Mouse (Mus musculus) left cerebral cortex, adult 2 months (tissue): ENCODE data around the gene Nckap1l. TPM values are rescaled to one million over a fixed set of nuclear protein-coding genes. Genes with fewer than 3 reads are reported as not detected.

Experiments
- DNase-seq, 2 experiments: peaks; one replicate each; pipeline ENCODE4 v3.0.0; 2021 to 2022; ENCODE audit warnings: low spot score in 2 of 2, mixed read lengths in 1 of 2; ENCODE audit errors: extremely low spot score in 1 of 2
- H3K27ac ChIP-seq: fragments of 200-600 bp; 2 replicates; pipeline ENCODE4 v1.8.1; 2022
- H3K4me3 ChIP-seq: fragments of 200-600 bp; 2 replicates; pipeline ENCODE4 v1.8.1; 2022
- CTCF ChIP-seq: fragments of 200-600 bp; IDR thresholded peaks from 2 replicates; pipeline ENCODE4 v1.8.1; 2022; ENCODE audit warnings: antibody characterized with exemption, mild to moderate bottlenecking, moderate library complexity
- intact Hi-C: fragments of 180-260 bp; cut with DNase I; formaldehyde crosslinking; loops from one replicate; pipeline ENCODE4 v1.15.1; 2025
- total RNA-seq, 2 experiments: library from RNA; stranded (reverse); gene quantifications; 2 replicates each; pipeline ENCODE4 v1.2.3; 2021

Nckap1l gene
- total RNA-seq, 2 experiments from 2014 or later: 8.3 to 9.2 TPM

DNA sequence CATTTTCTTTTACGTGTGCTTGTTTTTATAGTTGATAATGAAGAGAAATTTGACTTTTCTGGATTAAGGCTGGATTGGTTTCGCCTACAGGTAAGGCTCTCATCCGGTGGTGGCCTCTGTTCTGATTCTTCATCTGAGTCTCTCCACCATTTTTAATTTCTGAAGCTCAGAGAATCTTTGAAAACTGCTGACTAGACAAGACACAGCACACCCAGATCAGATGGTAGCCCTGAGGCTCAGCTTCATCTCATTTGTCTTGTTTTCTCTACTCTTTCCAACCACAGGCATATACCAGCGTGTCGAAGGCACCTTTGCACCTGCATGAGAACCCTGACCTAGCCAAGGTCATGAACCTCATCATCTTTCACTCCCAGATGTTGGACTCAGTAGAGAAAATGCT, 20.2 kb downstream of the Nckap1l start:
- no peak overlapping the region for H3K27ac ChIP-seq
- no peak overlapping the region for H3K4me3 ChIP-seq
- DNase-seq: no peak
- intact Hi-C loops: no loop called here
- TF ChIP-seq CTCF: no peak

DNA sequence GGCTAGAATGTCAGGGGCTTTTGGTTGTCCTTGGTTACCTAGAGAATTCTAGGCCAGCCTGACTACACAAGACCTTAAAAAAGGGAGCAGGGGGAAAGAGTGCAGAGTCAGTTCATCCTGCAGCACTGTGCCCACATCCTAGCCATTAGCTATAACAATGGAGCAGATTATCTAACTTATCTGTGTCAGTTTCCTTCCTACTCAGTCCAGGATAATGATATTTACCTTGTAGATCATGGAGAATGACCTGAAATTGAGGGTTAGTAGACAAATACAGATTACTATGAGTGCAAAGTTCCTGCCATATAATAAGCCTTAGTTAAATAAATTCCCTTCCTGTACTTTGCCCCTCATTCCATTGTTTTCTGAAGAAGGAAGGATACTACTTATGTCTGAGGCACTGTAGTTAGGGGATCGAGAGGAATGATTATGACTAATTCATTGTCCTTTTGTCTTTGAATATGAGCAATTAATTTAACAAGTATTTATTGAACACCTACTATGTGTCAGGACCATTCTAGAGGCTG, 25.5 kb downstream of the Nckap1l start:
- intact Hi-C loops: no loop called here
- DNase-seq: no peak
- H3K4me3 ChIP-seq: no peak overlapping the region
- TF ChIP-seq CTCF: no peak
- H3K27ac ChIP-seq: no peak overlapping the region

DNA sequence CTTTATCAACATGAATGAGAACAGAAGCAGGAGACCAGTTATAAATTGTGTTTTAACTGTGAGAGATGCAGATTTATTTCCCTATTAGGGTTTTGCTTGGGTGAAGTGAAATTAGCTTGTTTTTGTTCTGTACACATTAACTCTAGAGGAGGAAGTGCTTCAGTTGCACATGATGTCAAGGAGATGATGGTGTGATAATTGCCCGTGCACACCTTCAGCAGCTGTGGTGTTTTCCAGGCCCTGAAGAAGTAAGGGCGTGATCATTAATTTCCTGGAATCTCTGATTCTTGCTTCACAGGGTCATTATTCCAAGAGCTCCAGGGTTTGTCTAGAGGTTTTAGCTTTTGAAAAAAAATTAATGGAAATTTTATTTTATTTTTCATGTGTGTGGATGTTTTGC, 26.5 kb downstream of the Nckap1l start:
- no peak overlapping the region for H3K27ac ChIP-seq
- no peak for TF ChIP-seq CTCF
- H3K4me3 ChIP-seq: no peak overlapping the region
- intact Hi-C loops: loop anchor here (5.0 kb wide), 1 partner anchor 57 kb away; the partner anchor contains the start of gene Ppp1r1a
- no peak for DNase-seq

DNA sequence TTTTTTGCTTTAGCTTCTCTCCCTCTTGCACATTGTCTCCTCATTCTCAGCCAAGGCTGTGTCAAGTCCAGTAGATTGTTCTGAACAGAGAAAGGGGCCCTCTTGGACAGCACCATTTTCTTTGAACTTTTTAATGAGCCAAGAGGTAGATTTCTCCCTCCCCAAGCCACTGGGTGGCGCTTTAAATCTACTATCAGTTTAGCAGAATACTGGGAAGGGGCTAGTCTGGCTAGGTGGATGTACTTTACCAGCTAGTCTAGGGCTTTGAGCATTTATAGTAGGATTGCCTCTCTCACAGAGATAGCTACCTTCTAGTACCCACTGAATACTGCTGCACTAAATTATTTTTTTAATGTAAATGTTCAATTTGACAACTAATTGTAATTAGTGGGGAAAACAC, 28.9 kb downstream of the Nckap1l start:
- peak in 1 of 2 experiments; percentile 40 for DNase-seq
- intact Hi-C loops: loop anchor here (5.0 kb wide), 1 partner anchor 55 kb away; the partner anchor contains the start of gene Ppp1r1a
- Histone ChIP-seq H3K27ac (no peak overlapping the region), H3K4me3 (no peak overlapping the region)
- TF ChIP-seq CTCF: peak; percentile 65

DNA sequence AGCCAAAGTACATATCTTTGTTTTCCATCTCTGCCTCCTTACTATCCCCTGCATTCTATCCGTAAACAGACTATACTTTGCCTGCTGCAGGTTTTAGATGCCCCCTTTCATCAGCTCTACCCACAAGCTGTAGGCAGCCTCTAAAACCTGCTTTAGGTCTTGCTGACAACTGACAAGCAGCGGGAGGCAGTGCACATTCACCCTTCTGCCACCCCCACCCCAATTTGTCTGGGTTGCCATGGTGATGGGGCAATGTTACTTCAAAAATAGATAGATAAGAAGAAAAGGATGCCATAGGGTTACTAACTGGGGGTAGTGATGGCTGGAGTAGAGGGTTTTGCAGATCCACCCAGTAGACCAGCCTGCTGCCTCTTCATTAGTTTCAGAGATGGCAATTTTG, 30.9 kb downstream of the Nckap1l start:
- Histone ChIP-seq H3K27ac (no peak overlapping the region), H3K4me3 (no peak overlapping the region)
- no peak for TF ChIP-seq CTCF
- no peak for DNase-seq
- intact Hi-C loops: loop anchor here (5.0 kb wide), 1 partner anchor 53 kb away; the partner anchor contains the start of gene Ppp1r1a

DNA sequence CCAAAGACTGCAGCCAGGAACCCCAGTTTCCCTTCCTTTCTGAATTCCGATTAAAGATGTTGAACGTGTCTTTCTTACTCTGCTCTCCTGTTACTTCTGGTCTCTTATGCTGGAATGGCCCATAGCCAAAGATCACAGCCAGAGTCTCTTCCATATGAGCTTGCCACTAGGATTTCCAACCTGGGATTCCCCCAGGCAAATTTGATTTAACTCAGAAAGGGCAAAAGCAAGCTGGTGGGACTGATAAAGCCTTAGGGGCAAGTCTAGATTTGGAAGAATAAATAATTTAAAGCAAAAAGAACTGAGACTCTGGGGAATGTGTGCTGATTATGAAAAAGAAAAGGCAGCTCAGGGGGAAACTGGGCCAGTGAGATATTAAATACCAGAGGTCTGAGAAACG, 31.5 kb downstream of the Nckap1l start:
- TF ChIP-seq CTCF: no peak
- intact Hi-C loops: no loop called here
- no peak for DNase-seq
- Histone ChIP-seq H3K4me3 (no peak overlapping the region), H3K27ac (no peak overlapping the region)

DNA sequence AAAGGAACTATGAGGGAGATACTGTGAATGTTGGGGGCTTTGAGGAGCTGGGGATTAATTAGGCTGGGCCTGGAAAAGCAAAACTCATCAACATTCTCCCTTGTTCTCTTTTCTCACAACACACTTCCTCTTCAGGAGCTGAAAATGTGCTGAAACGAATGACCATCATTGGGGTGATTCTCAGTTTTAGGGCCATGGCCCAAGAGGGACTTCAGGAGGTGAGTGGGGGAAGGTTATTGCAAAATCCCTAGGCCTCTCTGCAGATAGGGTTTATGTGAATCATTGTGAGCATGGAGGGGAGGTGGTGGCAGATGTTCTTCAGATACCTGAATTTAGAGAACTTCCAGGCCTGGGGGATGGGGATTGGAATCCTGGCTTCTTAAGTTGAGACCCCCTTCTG, 33.1 kb downstream of the Nckap1l start:
- no peak for DNase-seq
- no peak overlapping the region for H3K4me3 ChIP-seq
- intact Hi-C loops: no loop called here
- H3K27ac ChIP-seq: no peak overlapping the region
- no peak for TF ChIP-seq CTCF

DNA sequence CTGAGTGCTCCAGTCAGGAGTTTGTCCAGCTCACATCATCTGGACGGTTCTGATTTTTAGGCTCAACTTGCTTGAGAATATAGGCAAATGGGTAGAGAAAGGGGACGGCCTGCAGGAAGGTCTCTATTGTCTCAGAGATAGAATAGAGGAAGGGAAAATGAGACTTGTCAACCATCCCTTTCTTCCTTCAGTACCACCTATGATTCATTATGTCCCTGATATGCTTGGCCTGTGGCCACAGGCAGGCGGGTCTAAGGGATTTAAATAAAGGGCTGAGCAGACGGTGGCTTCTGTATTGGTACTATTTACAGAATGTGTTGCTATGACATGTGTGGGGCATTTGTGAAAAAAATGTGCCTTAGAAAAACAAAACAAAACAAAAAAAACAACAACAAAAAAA, 34.7 kb downstream of the Nckap1l start:
- no peak for DNase-seq
- no peak for TF ChIP-seq CTCF
- no peak overlapping the region for H3K27ac ChIP-seq
- intact Hi-C loops: no loop called here
- no peak overlapping the region for H3K4me3 ChIP-seq

DNA sequence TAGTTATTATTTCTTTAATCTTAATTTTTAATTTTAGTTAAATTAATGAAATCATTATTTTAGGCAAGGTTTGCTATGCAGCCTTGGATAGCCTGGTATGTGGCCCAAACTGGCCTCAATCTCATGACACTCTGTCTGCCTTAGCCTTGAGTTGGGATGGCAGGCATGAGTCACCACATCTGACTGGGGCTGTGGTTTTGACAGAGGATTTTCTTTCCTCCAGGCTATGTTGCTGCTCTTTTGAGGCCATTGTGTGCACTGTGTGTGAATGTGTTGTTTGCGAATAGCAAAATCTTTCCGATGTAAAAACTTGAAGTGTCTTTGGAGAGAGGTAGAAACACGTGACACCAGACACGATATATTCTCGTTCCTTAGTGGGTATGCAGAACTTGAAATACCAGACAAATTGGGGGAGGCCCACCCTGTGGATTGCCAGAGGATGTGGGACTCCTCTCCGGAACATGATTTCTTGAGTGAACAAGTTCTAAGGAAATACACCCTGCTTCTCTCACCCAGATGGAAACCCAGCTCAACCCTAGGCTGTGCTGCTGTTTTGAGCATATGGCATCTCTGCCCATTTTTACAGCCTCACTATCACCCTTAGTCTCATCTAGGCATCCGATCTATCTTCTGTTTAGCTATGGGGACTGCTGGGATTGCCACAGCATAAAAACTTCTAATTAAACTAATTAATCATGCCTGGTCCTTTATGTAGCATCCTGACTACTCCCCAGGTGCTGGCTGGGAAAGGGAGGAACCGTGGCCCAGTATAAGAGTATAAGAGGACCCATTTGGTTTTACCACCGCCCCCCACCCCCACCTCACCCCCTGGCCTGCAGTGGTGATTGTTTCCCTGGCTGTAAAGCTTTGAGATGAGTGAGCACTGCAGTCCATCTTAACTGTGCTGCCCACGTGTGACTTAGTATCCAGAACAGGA, 42.9 kb downstream of the Nckap1l start:
- intact Hi-C loops: no loop called here
- no peak for TF ChIP-seq CTCF

DNA sequence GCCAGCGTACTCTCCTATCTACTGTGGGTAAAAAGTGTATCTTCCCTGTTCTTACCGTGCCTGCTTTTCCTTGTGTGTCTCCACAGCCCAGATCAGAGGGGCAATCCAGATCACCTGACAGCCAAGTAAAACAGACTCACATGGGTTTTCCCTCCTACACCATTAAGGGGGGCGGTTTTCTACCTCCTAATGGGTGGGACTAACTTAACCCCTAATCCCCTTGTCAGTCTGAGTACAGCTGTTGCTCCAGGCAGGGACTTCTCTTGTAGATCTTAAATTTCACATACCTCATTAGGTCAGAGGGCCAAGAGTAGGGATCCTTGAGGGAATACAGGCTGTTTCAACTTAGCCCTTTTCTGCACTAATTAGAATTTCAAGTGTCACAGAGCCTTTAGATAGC, 44.6 kb downstream of the Nckap1l start:
- no peak for TF ChIP-seq CTCF
- intact Hi-C loops: no loop called here
- Histone ChIP-seq H3K4me3 (no peak overlapping the region), H3K27ac (no peak overlapping the region)
- no peak for DNase-seq

More for the DNA sequence above, 42.9 kb downstream of the Nckap1l start:
- DNase-seq: no peak
- Histone ChIP-seq H3K27ac (no peak overlapping the region), H3K4me3 (no peak overlapping the region)

DNA sequence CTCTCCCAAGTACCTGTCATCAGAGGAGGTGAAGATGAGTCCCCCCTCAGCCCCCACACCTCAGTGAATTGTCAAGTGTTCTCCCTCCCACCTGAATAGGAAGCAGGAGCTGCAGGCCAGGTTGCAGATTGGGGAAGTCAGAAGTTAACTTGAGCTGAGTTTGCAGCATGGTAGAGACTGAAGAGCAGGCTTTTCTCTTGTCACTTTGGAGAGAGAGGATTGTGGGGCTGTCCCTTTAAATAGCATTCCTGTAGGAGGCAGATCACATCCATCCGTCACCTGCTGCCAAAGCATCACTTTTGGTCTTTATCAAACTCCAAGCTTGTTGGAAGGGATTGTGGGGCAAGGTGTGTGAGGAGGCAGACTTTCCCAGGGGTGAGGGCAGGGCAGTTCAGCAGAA, 47.1 kb downstream of the Nckap1l start:
- intact Hi-C loops: no loop called here
- no peak for TF ChIP-seq CTCF
- no peak overlapping the region for H3K4me3 ChIP-seq
- no peak overlapping the region for H3K27ac ChIP-seq
- peak in 1 of 2 experiments; percentile 36 for DNase-seq

DNA sequence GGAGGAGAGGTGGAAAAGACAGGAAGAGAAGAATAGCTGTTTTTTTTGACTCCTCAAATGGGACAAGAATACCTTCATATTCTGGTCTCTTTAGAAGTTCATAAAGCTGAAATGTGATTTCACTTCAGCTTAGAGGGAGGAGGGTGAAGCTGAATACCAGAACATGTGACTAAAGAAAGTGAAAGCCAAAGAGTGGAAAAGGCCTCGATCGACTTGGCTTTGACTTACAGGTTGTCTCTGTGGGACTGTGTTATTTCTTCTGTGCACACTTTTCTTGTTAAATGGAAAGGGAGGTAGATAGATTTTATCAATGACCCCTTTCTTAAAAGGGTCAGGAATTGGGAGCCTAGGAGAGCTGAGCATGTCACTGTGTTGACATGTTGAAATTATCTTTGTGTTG, 47.6 kb downstream of the Nckap1l start:
- no peak for TF ChIP-seq CTCF
- H3K4me3 ChIP-seq: no peak overlapping the region
- no peak for DNase-seq
- intact Hi-C loops: no loop called here
- H3K27ac ChIP-seq: no peak overlapping the region
